Mouse (Mus musculus) spleen, adult 2 months (tissue): ENCODE measurements around the gene Plekho1.
"Not testable (repeated sequence)": the region's sequence is repeated elsewhere in the genome, so short reads cannot be mapped to it uniquely, and the experiment has no call there.

Experiments
- CTCF ChIP-seq: fragments of 200-500 bp; IDR thresholded peaks from 2 replicates; pipeline ENCODE4 v1.5.1; 2011; ENCODE audit warnings: mild to moderate bottlenecking, inconsistent platforms; ENCODE audit not compliant: insufficient read depth, insufficient read length, insufficient replicate concordance; ENCODE audit errors: extremely low read depth
- POLR2A ChIP-seq: fragments of 200-500 bp; IDR thresholded peaks from 2 replicates; pipeline ENCODE4 v1.6.1; 2011; ENCODE audit warnings: low read depth, low read length, inconsistent platforms

- TF ChIP-seq CTCF, POLR2A: not testable (repeated sequence)
Measured at GRCm38 (mm10) chr3:95954648-95955173, 41.1 kb downstream of the Plekho1 start.
